Mouse (Mus musculus): Measurements from ENCODE around the gene Dynlrb2. TPM values are rescaled to one million over a fixed set of nuclear protein-coding genes. Genes with fewer than 3 reads are reported as not detected.

Gene Dynlrb2
- total and polyA plus RNA-seq, 3 experiments = not detected

GRCm38 (mm10) chr8:116480894-116481293, 23.9 kb upstream of the Dynlrb2 start:
- no peaks in the 10 kb centered on the region for H3K9me3 ChIP-seq (replicated peaks; ENCODE audit: low read length)
- peak; percentile 87 for DNase-seq (ENCODE audit: extremely low read depth)
- in situ Hi-C loops (cut with MboI; ENCODE audit: low pct_ligation_motif_present, low pct_unique_long_range_greater_than_20kb, low sequenced_read_pairs) = loop anchor here (10.0 to 25.0 kb wide), 2 partner anchors 274 to 381 kb away; no protein-coding TSS in a partner anchor

GRCm38 (mm10) chr8:116482738-116483137, 22.0 kb upstream of the Dynlrb2 start:
- no peak overlapping the region for H3K4me2 ChIP-seq (ENCODE audit: insufficient read depth, low read depth, poor library complexity, severe bottlenecking)
- peaks cover 2 to 10% of the 10 kb centered on the region in 2 experiments; a peak in 2 of 4 replicates for H3K4me1 ChIP-seq (ENCODE audit: control insufficient read depth in 1 of 2, insufficient read depth in 2 of 2)
- H3K27ac ChIP-seq (ENCODE audit: insufficient read depth, low read depth) = no peak overlapping the region
- dilution Hi-C loops (cut with MboI; ENCODE audit: extremely low pct_ligation_motif_present, extremely low pct_unique_long_range_greater_than_20kb, low sequenced_read_pairs) = no loop called here
- TF ChIP-seq ZKSCAN1 (IDR thresholded peaks at IDR 0.05; ENCODE audit: borderline replicate concordance, low read depth, low read length) (no peak), ZC3H11A (IDR thresholded peaks at IDR 0.05; ENCODE audit: low read depth, low read length) (no peak), ETS1 (conservative IDR thresholded peaks at IDR 0.05; ENCODE audit: low read depth, low read length) (no peak), NELFE (IDR thresholded peaks at IDR 0.05; ENCODE audit: low read depth, low read length) (no peak), SIN3A (IDR thresholded peaks at IDR 0.05; ENCODE audit: low read length) (no peak), MYC (IDR thresholded peaks at IDR 0.05; ENCODE audit: low read depth, low read length) (no peak), USF1 (IDR thresholded peaks at IDR 0.05; ENCODE audit: low read depth, low read length) (no peak), USF2 (conservative IDR thresholded peaks at IDR 0.05; ENCODE audit: low read depth, low read length) (no peak), ELF1 (IDR thresholded peaks at IDR 0.05; ENCODE audit: low read depth, low read length) (no peak), MEF2A (IDR thresholded peaks at IDR 0.05; ENCODE audit: borderline replicate concordance, low read depth, low read length) (no peak), MAFK (IDR thresholded peaks at IDR 0.05; ENCODE audit: insufficient replicate concordance, low read length) (no peak), IRF4 (IDR thresholded peaks at IDR 0.05; ENCODE audit: low read depth, low read length) (no peak), CTCF (conservative IDR thresholded peaks at IDR 0.05 in 1 of 2, IDR thresholded peaks at IDR 0.05 in 1 of 2; ENCODE audit: low read depth in 2 of 2, low read length in 2 of 2) (no peak), GABPA (IDR thresholded peaks at IDR 0.05; ENCODE audit: insufficient replicate concordance, low read depth, low read length) (no peak), MXI1 (IDR thresholded peaks at IDR 0.05; ENCODE audit: low read depth, low read length) (no peak), CHD1 (IDR thresholded peaks at IDR 0.05; ENCODE audit: low read depth, low read length) (no peak), JUN (IDR thresholded peaks at IDR 0.05; ENCODE audit: insufficient read depth, low read depth, low read length) (no peak)
- no peaks in the 10 kb centered on the region for H3K79me2 ChIP-seq (replicated peaks; ENCODE audit: control insufficient read depth, extremely low read depth, insufficient read depth, poor library complexity, severe bottlenecking)
- H3K36me3 ChIP-seq (replicated peaks in 1 of 2; ENCODE audit: control insufficient read depth in 1 of 2, insufficient read depth in 1 of 2, low read length in 1 of 2) = no peaks in the 10 kb centered on the region
- in situ Hi-C loops (cut with MboI; ENCODE audit: low pct_ligation_motif_present, low pct_unique_long_range_greater_than_20kb, low sequenced_read_pairs) = loop anchor here (10.0 to 25.0 kb wide), 2 partner anchors 272 to 380 kb away; no protein-coding TSS in a partner anchor
- H3K9ac ChIP-seq (ENCODE audit: insufficient read depth, low read depth) = no peak overlapping the region
- no peaks in the 10 kb centered on the region for H3K27me3 ChIP-seq (replicated peaks)
- no peak overlapping the region for H3K4me3 ChIP-seq (replicated peaks in 1 of 3; ENCODE audit: low read depth in 2 of 3, low read length in 2 of 3, poor library complexity in 1 of 3)
- DNase-seq (ENCODE audit: extremely low read depth) = no peak
- no peaks in the 10 kb centered on the region for H3K9me3 ChIP-seq (replicated peaks; ENCODE audit: low read length)

More at GRCm38 (mm10) chr8:116480894-116481293, 23.9 kb upstream of the Dynlrb2 start:
- no peak overlapping the region for H3K4me2 ChIP-seq (ENCODE audit: insufficient read depth, low read depth, poor library complexity, severe bottlenecking)
- H3K27ac ChIP-seq (ENCODE audit: insufficient read depth, low read depth) = no peak overlapping the region
- dilution Hi-C loops (cut with MboI; ENCODE audit: extremely low pct_ligation_motif_present, extremely low pct_unique_long_range_greater_than_20kb, low sequenced_read_pairs) = no loop called here
- no peaks in the 10 kb centered on the region for H3K27me3 ChIP-seq (replicated peaks)
- peak; percentile 61 for TF ChIP-seq ZC3H11A (IDR thresholded peaks at IDR 0.05; ENCODE audit: low read depth, low read length)
- no peak for TF ChIP-seq POLR2A (IDR thresholded peaks at IDR 0.05; ENCODE audit: low read depth, low read length)
- no peak for TF ChIP-seq PAX5 (IDR thresholded peaks at IDR 0.05; ENCODE audit: low read length)
- no peak for TF ChIP-seq KAT2A (IDR thresholded peaks at IDR 0.05; ENCODE audit: insufficient replicate concordance, low read length)
- TF ChIP-seq UBTF (IDR thresholded peaks at IDR 0.05; ENCODE audit: low read depth, low read length) = no peak
- TF ChIP-seq IRF4 (IDR thresholded peaks at IDR 0.05; ENCODE audit: low read depth, low read length) = no peak
- TF ChIP-seq SMC3 (IDR thresholded peaks at IDR 0.05; ENCODE audit: low read depth, low read length) = peak; percentile 91
- no peak for TF ChIP-seq CHD2 (IDR thresholded peaks at IDR 0.05; ENCODE audit: low read length)
- peak; percentile 26; the same call in 1 of the 2 replicates for TF ChIP-seq MEF2A (IDR thresholded peaks at IDR 0.05; ENCODE audit: borderline replicate concordance, low read depth, low read length)
- peak; percentile 82 for TF ChIP-seq RAD21 (IDR thresholded peaks at IDR 0.05; ENCODE audit: low read depth, low read length)
- TF ChIP-seq ZMIZ1 (IDR thresholded peaks at IDR 0.05; ENCODE audit: low read depth, low read length) = no peak
- no peak for TF ChIP-seq E2F4 (IDR thresholded peaks at IDR 0.05; ENCODE audit: insufficient replicate concordance, low read depth, low read length)
- TF ChIP-seq SIN3A (IDR thresholded peaks at IDR 0.05; ENCODE audit: low read length) = no peak
- 0 out of 2 replicates have a peak, but pooled peaks have one; percentile 50 for TF ChIP-seq MYC (IDR thresholded peaks at IDR 0.05; ENCODE audit: low read depth, low read length)
- TF ChIP-seq RCOR1 (conservative IDR thresholded peaks at IDR 0.05; ENCODE audit: low read depth, low read length) = no peak
- TF ChIP-seq JUN (IDR thresholded peaks at IDR 0.05; ENCODE audit: insufficient read depth, low read depth, low read length) = no peak
- TF ChIP-seq EP300 (IDR thresholded peaks at IDR 0.05; ENCODE audit: low read length) = no peak
- no peak for TF ChIP-seq CHD1 (IDR thresholded peaks at IDR 0.05; ENCODE audit: low read depth, low read length)
- TF ChIP-seq NELFE (IDR thresholded peaks at IDR 0.05; ENCODE audit: low read depth, low read length) = peak; percentile 55; the same call in 1 of the 2 replicates
- TF ChIP-seq ELF1 (IDR thresholded peaks at IDR 0.05; ENCODE audit: low read depth, low read length) = no peak
- no peak for TF ChIP-seq TCF12 (IDR thresholded peaks at IDR 0.05; ENCODE audit: low read depth, low read length)
- TF ChIP-seq CTCF (conservative IDR thresholded peaks at IDR 0.05 in 1 of 2, IDR thresholded peaks at IDR 0.05 in 1 of 2; ENCODE audit: low read depth in 2 of 2, low read length in 2 of 2) = peak; percentile 86 to 92
- no peak for TF ChIP-seq ZKSCAN1 (IDR thresholded peaks at IDR 0.05; ENCODE audit: borderline replicate concordance, low read depth, low read length)
- TF ChIP-seq MAFK (IDR thresholded peaks at IDR 0.05; ENCODE audit: insufficient replicate concordance, low read length) = no peak
- TF ChIP-seq ETS1 (conservative IDR thresholded peaks at IDR 0.05; ENCODE audit: low read depth, low read length) = no peak
- no peak overlapping the region for H3K4me3 ChIP-seq (replicated peaks in 1 of 3; ENCODE audit: low read depth in 2 of 3, low read length in 2 of 3, poor library complexity in 1 of 3)
- H3K79me2 ChIP-seq (replicated peaks; ENCODE audit: control insufficient read depth, extremely low read depth, insufficient read depth, poor library complexity, severe bottlenecking) = no peaks in the 10 kb centered on the region
- H3K36me3 ChIP-seq (replicated peaks in 1 of 2; ENCODE audit: control insufficient read depth in 1 of 2, insufficient read depth in 1 of 2, low read length in 1 of 2) = no peaks in the 10 kb centered on the region
- H3K9ac ChIP-seq (ENCODE audit: insufficient read depth, low read depth) = no peak overlapping the region
- peaks cover 3 to 13% of the 10 kb centered on the region in 2 experiments; a peak in 2 of 4 replicates for H3K4me1 ChIP-seq (ENCODE audit: control insufficient read depth in 1 of 2, insufficient read depth in 2 of 2)

All from CH12.LX (cell line).